Mouse (Mus musculus) lung, postnatal 36 days (tissue): ENCODE results near the gene Thbs1.

Experiments used
- DNase-seq: peaks from one replicate; pipeline ENCODE4 v3.0.0; 2022; ENCODE audit warnings: mixed read lengths

Thbs1 gene

DNA sequence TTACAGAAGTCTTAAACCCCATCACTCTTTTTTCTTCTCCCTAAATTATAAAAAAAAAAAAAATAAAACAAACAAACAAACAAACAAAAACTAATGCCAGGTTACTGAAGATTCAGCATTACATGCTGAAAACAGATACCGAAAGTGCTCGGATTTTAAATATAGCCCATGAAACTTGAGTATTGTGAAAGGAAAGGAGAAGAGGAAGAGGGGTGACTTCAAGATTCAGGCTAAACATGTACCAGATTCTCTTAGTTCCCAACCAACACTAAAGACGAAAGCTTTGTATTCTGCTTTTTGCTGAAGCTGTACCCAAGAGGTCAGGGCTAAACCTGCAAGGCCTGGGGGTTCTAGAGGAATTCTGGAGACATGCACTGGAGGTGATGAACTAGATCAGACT lies 46.4 kb downstream of the Thbs1 start:
- DNase-seq: no peak

DNA sequence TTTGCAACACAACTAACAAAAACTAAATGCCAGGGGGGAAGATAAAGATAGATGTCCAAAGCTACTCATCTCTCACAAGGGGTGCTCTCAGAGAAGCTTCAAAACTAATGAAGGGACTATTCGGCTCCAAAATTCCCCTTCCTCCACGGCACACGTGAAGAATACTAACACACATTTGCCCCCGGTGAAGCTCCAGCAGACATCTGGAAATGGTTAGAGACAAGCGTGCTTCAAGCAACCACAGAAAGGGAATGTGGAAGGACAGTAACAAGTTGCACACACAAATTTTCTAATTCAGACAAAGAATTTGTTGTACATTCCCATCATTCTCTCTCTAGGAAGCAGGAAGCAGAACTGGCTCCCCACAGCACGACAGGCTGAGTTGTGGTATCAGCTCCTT lies 47.5 kb downstream of the Thbs1 start:
- no peak for DNase-seq

DNA sequence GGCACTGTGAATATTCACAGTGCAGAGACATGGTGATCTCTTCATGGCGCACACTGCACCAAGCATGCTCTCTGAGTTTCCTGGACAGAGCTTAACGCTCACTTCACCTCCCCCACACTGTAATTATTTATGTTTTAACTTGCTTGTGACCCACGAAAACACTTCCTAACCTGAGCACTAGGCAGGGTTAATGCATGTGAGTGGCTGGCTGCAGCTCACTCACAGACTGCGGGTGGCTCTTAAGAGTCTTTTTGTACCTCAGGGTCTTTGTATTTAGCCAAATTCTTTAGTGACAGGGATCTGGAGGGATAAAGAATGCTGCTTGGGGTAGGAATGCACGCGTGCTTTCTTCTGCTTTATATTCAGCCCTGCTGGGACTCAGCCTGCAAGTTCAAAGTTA lies 48.9 kb downstream of the Thbs1 start:
- DNase-seq: no peak

DNA sequence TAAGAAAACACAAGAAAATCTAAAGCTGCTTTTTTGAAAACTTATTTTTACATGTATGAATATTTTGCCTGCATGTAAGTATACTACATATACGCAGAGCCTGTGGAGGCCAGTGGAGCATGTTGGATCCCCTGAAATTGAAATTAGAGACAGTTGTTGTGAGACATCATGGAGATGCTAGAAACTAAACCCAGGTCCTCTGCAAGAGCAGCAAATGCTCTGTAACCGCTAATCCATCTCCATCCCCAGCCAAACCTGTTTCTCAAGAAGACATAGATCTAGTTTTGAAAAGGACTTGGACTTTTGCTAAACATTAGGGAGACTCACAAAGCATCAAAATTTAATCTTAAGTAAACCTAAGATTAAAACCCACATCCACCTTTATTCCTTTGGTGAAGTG lies 49.3 kb downstream of the Thbs1 start:
- DNase-seq: no peak

DNA sequence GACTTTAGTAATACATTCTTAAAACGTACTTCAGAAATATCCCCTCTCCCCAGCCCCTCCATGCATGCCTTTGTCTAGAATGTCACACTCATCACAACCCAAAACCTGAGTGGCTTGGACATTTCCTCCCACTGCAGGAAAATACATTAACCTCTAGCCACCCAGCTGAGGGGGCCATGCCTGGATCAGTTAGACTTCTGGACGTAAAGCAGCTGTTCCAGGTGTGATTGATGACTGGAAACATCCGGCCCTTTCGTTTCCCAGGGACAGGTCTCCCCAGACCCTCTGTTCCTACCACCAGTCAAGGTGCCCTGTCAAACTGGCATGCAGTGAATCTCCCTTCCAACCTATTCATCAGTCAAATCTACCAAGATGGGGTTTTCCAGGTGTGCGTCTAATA lies 50.8 kb downstream of the Thbs1 start:
- DNase-seq: no peak

DNA sequence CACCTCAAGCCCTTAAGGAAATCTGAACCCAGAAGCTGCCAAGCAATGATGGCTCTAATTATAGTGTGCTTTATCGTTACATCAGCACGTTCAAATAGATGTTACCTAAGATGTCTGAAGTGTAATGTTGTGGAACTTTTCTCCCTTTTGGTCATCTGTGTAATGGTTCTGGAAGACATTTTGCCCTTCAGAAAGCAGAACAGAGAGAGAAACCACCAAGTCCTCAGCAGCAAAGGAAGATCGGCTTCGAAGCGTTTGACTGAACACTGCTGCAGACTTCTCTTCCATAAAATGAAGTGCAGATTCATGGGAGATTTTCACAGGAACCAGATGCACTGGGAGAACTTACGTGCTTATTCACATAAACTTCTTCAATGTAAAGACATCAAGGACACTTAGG lies 52.5 kb downstream of the Thbs1 start:
- DNase-seq: no peak

DNA sequence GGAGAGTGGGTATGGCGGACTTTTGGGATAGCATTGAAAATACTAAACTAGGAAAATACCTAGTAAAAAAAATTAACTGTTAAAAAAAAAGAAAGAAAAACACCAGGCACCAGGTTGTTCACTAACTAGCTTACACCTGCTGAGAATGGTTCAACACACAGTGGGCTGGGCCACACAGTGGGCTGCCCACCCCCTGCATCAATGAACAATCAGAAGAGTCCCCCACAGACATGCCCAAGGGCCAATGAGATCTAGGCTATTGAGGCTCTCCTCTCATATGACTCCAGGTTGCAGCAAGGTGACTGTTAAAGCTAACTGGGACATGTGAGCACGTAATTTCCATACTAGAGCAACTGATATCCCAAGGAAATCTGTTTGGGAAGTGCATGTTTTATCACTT lies 54.0 kb downstream of the Thbs1 start:
- no peak for DNase-seq

DNA sequence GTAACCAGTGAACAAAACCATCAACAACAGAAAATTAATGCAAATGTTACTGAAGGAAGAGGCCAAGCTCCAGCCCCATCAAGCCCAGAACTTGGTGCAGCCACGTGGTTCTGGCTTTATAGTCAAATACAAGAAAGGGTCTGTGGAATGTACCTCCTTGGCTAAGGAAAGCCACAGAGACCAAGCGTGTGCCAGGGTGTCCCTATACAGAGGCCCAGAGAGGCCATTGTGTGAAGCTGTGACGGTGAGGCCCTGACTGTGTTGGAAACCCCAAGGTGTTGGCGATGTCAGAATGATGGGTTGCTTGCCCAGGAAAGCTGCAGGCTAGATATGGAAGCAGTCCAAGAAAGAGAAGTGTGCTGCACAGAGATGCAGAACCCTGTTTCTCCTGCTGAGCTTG lies 56.1 kb downstream of the Thbs1 start:
- DNase-seq: no peak

DNA sequence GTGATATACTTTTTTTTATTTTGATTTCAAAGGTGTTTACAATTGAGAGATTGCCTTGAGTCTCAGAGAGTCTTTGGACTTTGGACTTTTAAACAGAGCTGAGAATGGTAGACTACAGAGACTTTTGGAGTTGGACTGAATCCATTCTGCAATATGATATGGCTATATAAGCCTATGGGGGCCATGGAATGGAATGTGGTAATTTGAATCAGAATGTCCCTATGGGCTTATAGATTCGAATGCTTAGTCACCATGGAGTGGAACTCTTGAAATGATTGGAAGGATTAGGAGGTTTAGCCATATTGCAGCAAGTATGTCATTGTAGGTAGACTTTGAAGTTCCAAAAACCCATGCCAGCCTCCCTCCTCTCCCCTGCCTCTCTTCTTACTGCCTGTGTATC lies 56.5 kb downstream of the Thbs1 start:
- no peak for DNase-seq

DNA sequence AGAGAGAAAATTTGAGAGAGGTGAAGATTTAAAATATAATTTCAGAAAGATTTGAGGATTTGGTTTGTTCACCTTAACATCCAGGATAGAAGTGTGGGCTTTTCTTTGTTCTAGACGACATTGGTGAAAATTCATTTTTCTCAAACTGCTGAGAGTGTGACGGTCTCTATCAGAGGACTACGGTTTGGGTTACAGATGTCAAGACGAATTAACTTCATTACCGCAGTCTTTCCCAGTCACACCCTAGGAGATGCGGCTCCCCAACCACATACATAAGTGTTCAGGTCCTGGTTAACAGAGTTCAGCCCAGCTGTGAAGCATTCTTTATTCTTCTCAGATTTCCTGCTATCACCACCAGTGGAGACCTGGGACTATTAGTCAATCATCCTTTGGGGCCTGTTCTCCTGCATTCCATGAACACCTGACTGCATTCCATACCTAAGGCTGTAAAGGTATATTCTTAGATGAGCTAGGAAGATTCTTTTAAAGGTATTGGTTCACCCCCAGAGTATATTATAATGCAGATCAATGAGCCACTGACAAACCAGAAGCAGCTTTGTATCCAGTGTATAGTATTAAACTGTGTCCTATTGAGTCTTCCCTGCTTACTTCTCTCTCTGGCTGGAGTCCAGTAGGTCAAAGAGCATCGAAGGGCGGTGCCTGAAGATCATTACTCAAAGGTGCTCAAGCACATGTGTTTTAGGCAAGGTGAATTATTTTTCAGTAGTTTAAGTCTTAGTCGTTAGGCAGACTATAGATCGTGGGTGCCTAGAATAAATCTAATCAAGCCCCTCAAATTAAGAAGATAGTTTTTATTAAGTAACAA lies 63.1 kb downstream of the Thbs1 start:
- DNase-seq: no peak
